Mouse (Mus musculus) neural tube, embryonic 12.5 days (tissue): ENCODE results near the gene Ptprcap. TPM values are rescaled to one million over a fixed set of nuclear protein-coding genes. Genes with fewer than 3 reads are reported as not detected.

Experiments used
- ATAC-seq: fragments of 200-750 bp; cut with Nextera tagmentation; 2 replicates; pipeline ENCODE4 v1.8.0; 2017; ENCODE audit warnings: low read depth, mild to moderate bottlenecking, moderate TSS enrichment, moderate library complexity; ENCODE audit not compliant: low FRiP score
- H3K27ac ChIP-seq: fragments of 300-500 bp; sonication (generic); 2 replicates; pipeline ENCODE4 v1.5.1; 2016
- H3K27me3 ChIP-seq: fragments of 300-500 bp; sonication (generic); replicated peaks from 2 replicates; pipeline ENCODE4 v1.6.1; 2016; ENCODE audit warnings: mild to moderate bottlenecking
- H3K36me3 ChIP-seq: fragments of 300-500 bp; sonication (generic); 2 replicates; pipeline ENCODE4 v1.6.1; 2016; ENCODE audit warnings: mild to moderate bottlenecking
- H3K4me1 ChIP-seq: fragments of 300-500 bp; sonication (generic); 2 replicates; pipeline ENCODE4 v1.6.1; 2016
- H3K4me2 ChIP-seq: fragments of 300-500 bp; sonication (generic); replicated peaks from 2 replicates; pipeline ENCODE4 v1.6.1; 2016; ENCODE audit warnings: mild to moderate bottlenecking
- H3K4me3 ChIP-seq: fragments of 300-500 bp; sonication (generic); 2 replicates; pipeline ENCODE4 v1.5.1; 2016
- H3K9ac ChIP-seq: fragments of 300-500 bp; sonication (generic); 2 replicates; pipeline ENCODE4 v1.6.1; 2016; ENCODE audit warnings: mild to moderate bottlenecking
- H3K9me3 ChIP-seq: fragments of 300-500 bp; sonication (generic); 2 replicates; pipeline ENCODE4 v1.6.1; 2016; ENCODE audit warnings: mild to moderate bottlenecking
- WGBS: fragments of 180-500 bp; shearing (Covaris S2); methylation state at CpG from one replicate; pipeline ENCODE4 v1.1.7; 2016; 5-methylcytosine and 5-hydroxymethylcytosine counted together
- polyA plus RNA-seq: library from polyadenylated mRNA; unstranded; fragments of >200 nt; fragmentation: Nextera tagmentation; extraction: Ambion mirVana; gene quantifications from 2 replicates; pipeline ENCODE4 v1.2.1, GENCODE M21; 2016

The Ptprcap gene
- polyA plus RNA-seq, 1 experiment from 2014 or later, result 0.94 TPM

DNA sequence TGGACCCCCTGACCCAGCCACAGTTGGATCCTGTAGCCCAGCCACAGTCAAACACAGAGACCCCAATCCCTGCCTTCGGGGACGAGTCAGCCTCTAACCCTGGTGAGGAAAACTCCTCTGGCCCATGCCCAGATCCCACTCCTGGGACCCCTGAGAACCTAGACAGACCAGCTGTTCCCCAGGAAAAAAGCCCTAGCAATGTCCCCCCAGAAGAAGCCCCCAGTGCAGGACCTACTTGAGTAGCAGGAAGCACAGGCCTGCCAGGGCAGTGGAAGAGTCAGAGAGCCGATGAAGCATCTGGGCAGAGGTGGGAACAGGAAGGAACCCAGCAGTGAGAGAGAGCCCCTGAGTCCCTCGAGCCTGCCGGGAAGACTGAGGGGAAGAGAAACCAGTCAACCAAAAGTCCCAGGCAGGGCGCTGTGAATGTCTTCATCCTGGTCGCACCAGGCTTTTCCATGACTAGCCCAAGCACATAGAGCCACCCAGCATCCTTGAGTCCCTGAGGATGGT is 9.6 kb upstream of the Ptprcap start, which contains the start of gene Cabp4:
Cabp4 (minus strand) TSS at position 275 of the 510 bp plus-strand sequence.
- H3K4me1 ChIP-seq, result peaks cover 7% of the 10 kb centered on the region; the same call in 1 of the 2 replicates
- 87% methylated on average over 7 of the region's 7 CpGs for WGBS
- H3K36me3 ChIP-seq, result no peaks in the 10 kb centered on the region
- no peak within 1 kb of the TSS for H3K4me3 ChIP-seq
- H3K27me3 ChIP-seq, result no peaks in the 10 kb centered on the region
- ATAC-seq, result no peak
- no peak within 1 kb of the TSS for H3K9ac ChIP-seq
- no peaks in the 10 kb centered on the region for H3K9me3 ChIP-seq
- no peak within 1 kb of the TSS for H3K4me2 ChIP-seq
- H3K27ac ChIP-seq, result no peak within 1 kb of the TSS

DNA sequence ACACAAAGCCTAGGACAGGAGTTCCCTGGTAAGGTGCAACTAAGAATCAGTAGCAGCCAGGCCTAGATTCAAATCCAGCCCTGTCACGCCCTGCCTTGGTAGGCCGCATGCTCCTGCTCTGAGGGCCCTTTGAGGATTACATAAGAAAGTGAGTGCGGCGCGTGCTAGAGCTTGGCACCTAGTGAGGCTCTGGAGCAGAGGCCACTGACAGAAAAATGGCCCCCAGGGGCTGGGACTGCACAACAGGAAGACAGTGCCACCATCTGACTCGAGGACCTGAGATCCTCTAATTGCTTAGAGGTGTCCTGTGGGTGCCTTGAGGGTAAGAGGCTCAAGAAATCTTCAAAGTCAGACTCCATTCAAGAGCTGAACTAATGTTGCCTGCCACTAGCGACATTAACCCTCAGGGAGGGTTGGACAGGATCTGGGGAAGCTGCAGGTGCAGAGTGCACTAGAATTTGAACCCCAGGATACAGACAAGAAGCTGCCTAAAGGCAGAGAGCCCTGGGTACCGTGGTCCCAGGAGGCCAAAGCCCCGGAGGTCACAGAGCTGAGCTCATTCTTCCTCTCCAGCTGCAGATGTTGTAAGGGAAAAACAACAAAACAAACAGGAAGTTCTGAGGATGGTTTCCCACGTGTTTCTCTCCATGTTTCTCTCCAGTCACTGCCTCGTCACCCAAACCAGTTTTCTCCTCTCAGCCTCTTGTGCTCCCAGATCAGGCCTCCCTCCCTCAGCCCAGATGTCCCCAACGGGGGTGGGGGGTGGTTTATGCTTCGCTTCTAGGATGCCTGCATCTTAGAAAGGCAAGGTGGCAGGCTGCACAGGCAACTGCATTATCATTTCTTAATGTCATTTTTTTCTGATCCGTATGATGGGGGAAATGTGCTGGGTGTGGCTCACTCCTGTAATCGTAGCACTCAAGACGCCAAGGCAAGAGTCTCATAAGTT is 8.6 kb upstream of the Ptprcap start:
- H3K4me3 ChIP-seq, result no peak overlapping the region
- no peak for ATAC-seq
- no peak overlapping the region for H3K27ac ChIP-seq
- H3K27me3 ChIP-seq, result no peaks in the 10 kb centered on the region
- no peak overlapping the region for H3K9ac ChIP-seq
- 83% methylated on average over 16 of the region's 16 CpGs for WGBS
- no peak overlapping the region for H3K4me2 ChIP-seq
- H3K4me1 ChIP-seq, result peaks cover 17% of the 10 kb centered on the region
- no peaks in the 10 kb centered on the region for H3K9me3 ChIP-seq
- H3K36me3 ChIP-seq, result no peaks in the 10 kb centered on the region

DNA sequence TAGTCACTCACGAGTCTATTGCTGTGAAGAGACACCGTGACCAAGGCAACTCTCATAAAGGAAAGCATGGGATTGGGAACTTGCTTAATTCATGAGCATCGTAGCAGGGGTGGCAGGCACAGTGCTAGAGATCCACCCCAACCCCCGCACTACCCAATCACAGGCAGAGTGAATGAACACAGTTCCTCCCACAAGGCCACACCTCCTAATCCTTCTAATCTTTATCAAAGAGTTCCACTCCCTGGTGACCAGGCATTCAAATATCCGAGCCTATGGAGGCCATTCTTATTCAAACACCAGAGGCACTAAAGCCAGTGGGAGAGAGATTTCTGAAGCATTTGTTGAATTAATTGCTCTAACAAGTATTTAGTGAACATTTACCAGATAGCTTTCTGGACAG is 7.5 kb upstream of the Ptprcap start:
- Histone ChIP-seq H3K27ac (no peak overlapping the region), H3K36me3 (peaks cover 11% of the 10 kb centered on the region), H3K27me3 (no peaks in the 10 kb centered on the region), H3K9me3 (no peaks in the 10 kb centered on the region), H3K9ac (no peak overlapping the region), H3K4me2 (no peak overlapping the region), H3K4me3 (no peak overlapping the region), H3K4me1 (peaks cover 17% of the 10 kb centered on the region)
- 89% methylated on average over 5 of the region's 5 CpGs for WGBS
- no peak for ATAC-seq

DNA sequence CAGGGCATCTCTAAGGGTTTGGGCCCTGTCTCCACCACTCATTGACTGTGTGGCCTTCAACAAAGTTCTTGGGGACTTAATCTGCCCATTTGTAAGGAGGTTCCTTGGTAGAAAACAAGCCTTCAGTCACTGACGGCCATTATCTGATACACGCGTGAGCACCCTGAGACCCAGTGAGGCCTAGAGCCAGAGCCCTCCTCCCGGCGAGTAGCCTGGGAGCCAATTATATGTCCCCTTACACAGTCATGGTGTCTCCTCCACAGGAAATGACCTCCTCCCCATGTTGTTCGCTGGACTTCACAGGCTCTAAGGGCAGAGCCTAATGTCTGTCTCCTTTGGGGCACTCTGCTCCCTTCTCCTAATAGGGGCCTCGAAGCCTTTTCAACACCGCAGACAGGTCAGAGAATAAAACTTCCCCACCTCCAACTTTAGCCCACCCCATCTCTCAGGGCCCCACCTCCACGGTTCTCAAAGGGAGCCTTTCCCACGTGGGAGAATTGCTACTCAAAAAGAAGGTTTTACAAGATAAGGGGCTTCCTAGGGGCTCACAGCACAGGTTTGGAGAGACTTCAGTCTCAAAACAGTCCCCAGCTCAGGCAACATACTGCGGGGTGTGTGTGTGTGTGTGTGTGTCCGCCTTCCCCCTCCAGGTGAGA is 6.9 kb upstream of the Ptprcap start:
- H3K4me3 ChIP-seq, result no peak overlapping the region
- H3K9me3 ChIP-seq, result no peaks in the 10 kb centered on the region
- H3K9ac ChIP-seq, result no peak overlapping the region
- WGBS, result 65% methylated on average over 12 of the region's 12 CpGs
- no peak for ATAC-seq
- H3K27me3 ChIP-seq, result no peaks in the 10 kb centered on the region
- H3K36me3 ChIP-seq, result peaks cover 16% of the 10 kb centered on the region
- H3K27ac ChIP-seq, result no peak overlapping the region
- peaks cover 17% of the 10 kb centered on the region for H3K4me1 ChIP-seq
- H3K4me2 ChIP-seq, result no peak overlapping the region

DNA sequence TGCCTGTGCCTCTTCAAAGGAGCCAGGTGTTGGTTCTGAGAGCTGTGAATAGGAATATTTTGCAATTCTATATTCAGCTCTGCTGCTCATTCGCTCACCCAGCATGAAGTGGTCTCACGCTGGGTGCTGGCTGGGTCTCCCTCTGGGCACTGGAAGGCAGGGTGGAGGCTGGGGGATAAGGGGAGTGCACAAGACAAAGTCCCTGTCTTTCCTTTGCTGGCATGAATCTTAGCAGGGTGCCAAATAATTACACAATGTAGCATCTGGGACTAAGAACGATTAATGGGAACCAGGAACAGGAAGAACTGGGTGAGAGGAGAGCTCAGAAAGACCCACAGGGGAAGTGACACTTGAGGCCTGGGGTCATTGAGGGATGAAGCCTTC is 6.4 kb upstream of the Ptprcap start:
- H3K9ac ChIP-seq, result no peak overlapping the region
- 61% methylated on average over 3 of the region's 3 CpGs for WGBS
- no peak for ATAC-seq

DNA sequence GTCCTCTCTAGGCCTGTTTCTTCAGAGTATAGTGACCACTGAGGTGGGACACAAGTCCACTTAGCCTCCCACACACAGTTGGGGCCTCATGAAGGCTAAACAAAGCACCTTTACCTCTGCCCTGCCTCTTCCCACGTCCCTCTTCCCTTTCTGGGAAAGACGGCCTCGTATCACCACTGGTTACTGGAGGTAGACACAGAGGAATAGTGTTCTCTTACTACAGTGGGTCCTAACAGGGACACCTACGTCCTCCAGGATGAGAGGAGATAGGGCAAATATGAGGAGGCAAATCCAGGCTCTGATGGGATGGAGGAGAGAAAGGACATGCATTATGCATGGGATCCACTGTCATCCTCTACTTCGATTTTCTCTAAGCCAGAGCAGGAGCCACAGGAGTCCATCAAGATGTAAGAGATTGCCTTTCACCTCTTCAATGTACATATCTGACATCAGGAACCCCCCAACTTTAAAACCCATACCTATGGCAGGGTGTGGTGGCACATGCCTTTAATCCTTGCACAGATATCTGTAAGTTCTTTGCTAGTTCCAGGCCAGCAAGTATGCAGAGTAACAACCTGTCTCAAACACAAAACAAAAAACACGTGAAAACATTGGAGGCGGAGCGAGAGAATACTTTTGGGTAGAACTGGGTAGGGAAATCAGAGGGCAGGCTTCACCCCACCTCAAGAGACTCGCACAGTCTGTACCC is 5.5 kb upstream of the Ptprcap start:
- WGBS, result 37% methylated on average over 9 of the region's 9 CpGs
- H3K27ac ChIP-seq, result no peak overlapping the region
- H3K4me1 ChIP-seq, result peaks cover 17% of the 10 kb centered on the region
- peaks cover 31% of the 10 kb centered on the region for H3K36me3 ChIP-seq
- no peak overlapping the region for H3K9ac ChIP-seq
- no peaks in the 10 kb centered on the region for H3K9me3 ChIP-seq
- H3K4me2 ChIP-seq, result peak overlapping the region; percentile 72
- H3K4me3 ChIP-seq, result peak overlapping the region; percentile 78
- ATAC-seq, result peak; percentile 8; the same call in 1 of the 2 replicates
- no peaks in the 10 kb centered on the region for H3K27me3 ChIP-seq

More for the DNA sequence above, 6.4 kb upstream of the Ptprcap start:
- Histone ChIP-seq H3K27me3 (no peaks in the 10 kb centered on the region), H3K4me2 (no peak overlapping the region), H3K27ac (no peak overlapping the region), H3K4me1 (peaks cover 17% of the 10 kb centered on the region), H3K4me3 (no peak overlapping the region), H3K36me3 (peaks cover 22% of the 10 kb centered on the region), H3K9me3 (no peaks in the 10 kb centered on the region)

DNA sequence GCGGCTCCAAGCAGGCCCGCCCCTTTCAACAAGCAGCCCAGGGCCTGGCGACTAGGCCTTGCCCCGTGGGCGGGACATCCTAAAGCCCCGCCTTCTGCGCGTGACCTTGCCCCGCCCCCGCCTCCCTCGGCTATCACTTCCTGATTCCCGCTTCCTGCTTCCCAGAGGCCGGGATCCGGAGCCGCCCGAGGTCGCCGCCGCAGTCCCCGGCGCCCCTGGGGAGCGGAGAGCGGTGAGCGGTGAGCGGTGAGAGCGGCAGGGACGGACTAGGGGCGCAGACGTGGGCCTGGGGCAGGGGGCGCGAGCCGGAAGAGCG is 5.0 kb upstream of the Ptprcap start, which contains the start of gene Coro1b:
Coro1b (plus strand) TSS at position 129 of the 316 bp plus-strand sequence.
- Histone ChIP-seq H3K4me2 (peak within 1 kb of the TSS; percentile 72), H3K4me3 (peak within 1 kb of the TSS; percentile 78), H3K9ac (peak within 1 kb of the TSS; percentile 83), H3K27me3 (no peaks in the 10 kb centered on the region), H3K27ac (no peak within 1 kb of the TSS), H3K9me3 (no peaks in the 10 kb centered on the region), H3K4me1 (peaks cover 17% of the 10 kb centered on the region), H3K36me3 (peaks cover 35% of the 10 kb centered on the region)
- WGBS, result under 1% methylated on average over 33 of the region's 33 CpGs
- ATAC-seq, result peak; percentile 94

DNA sequence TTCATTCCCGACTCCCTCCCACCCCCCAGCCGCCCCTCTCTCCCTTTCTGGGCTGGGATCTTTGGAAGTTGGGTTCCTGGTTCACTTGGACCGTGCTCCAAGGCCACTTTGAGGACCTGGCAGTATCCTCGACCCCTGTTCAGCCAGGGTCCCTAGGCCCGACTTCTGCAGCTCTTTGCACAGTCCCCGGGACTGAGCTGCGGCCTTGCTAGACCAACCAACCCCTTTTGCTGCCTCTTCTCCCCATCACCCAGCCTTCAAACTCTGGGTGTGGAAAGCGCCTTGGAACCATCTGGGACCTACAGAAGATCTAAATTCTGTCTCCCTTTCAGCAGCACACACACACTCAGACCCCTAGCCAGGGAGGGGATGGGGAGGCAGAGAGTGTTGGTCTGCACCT is 4.6 kb upstream of the Ptprcap start:
- peak overlapping the region; percentile 83 for H3K9ac ChIP-seq
- 5% methylated on average over 8 of the region's 8 CpGs for WGBS

DNA sequence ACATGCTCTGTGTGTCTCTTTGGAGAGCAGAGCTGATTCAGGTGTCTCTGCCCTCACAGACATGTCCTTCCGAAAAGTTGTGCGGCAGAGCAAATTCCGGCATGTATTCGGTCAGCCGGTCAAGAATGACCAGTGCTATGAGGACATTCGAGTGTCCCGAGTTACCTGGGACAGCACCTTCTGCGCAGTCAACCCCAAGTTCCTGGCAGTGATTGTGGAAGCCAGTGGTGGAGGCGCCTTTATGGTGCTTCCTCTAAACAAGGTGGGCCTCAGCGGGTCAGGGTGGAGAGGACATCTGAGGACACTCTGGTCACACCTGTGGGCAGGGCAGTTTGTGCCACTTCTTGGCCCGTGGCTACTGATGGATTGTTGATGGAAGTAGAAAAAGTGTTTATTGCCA is 4.1 kb upstream of the Ptprcap start:
- Histone ChIP-seq H3K27me3 (no peaks in the 10 kb centered on the region), H3K4me1 (peaks cover 17% of the 10 kb centered on the region), H3K36me3 (peaks cover 41% of the 10 kb centered on the region), H3K4me3 (peak overlapping the region; percentile 78), H3K9ac (peak overlapping the region; percentile 83), H3K4me2 (peak overlapping the region; percentile 72), H3K27ac (no peak overlapping the region), H3K9me3 (no peaks in the 10 kb centered on the region)
- 89% methylated on average over 11 of the region's 11 CpGs for WGBS
- no peak for ATAC-seq

More for the DNA sequence above, 4.6 kb upstream of the Ptprcap start:
- Histone ChIP-seq H3K27me3 (no peaks in the 10 kb centered on the region), H3K36me3 (peaks cover 39% of the 10 kb centered on the region), H3K4me2 (peak overlapping the region; percentile 72), H3K4me3 (peak overlapping the region; percentile 78), H3K9me3 (no peaks in the 10 kb centered on the region), H3K27ac (no peak overlapping the region), H3K4me1 (peaks cover 17% of the 10 kb centered on the region)
- ATAC-seq, result peak; percentile 33

DNA sequence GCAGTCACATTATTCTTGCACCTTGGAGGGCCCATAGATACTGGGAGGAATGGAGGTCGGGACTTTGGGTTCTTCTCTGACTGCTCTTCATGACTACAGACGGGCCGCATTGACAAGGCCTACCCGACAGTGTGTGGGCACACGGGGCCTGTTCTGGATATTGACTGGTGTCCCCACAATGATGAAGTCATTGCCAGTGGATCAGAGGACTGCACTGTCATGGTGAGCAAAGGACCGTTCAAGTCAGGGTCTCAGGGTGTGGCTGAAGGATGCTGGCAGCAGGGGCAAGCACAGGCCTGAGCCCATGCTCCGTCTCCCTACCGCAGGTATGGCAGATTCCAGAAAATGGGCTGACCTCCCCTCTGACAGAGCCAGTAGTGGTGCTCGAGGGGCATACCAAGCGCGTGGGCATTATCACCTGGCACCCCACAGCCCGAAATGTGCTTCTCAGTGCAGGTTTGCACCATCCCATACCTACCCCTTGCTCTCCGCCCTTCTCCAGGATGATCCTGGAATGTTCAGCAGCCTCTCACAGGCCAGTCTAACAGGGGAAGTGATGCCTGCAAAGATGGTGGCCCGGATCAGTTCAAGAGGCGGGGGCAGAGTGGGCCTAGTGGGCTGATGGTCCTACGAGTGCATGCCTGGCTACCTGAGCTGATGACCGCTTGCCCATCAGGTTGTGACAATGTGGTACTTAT is 3.5 kb upstream of the Ptprcap start:
- Histone ChIP-seq H3K36me3 (peaks cover 41% of the 10 kb centered on the region), H3K27ac (no peak overlapping the region), H3K4me3 (peak overlapping the region; percentile 78; the same call in 1 of the 2 replicates), H3K4me1 (peaks cover 17% of the 10 kb centered on the region), H3K4me2 (peak overlapping the region; percentile 72), H3K9ac (no peak overlapping the region), H3K27me3 (no peaks in the 10 kb centered on the region), H3K9me3 (no peaks in the 10 kb centered on the region)
- no peak for ATAC-seq
- 93% methylated on average over 17 of the region's 17 CpGs for WGBS
